Mouse (Mus musculus) c-Kit-positive CD71-negative TER-119-negative erythroid progenitor cells, embryonic 14.5 days (primary cell): ENCODE measurements around the gene Acrv1.
"Not testable (repeated sequence)": the region's sequence is repeated elsewhere in the genome, so short reads cannot be mapped to it uniquely, and the experiment has no call there.

ENCODE experiments used
- DNase-seq: peaks from one replicate; pipeline ENCODE4 v3.0.0-alpha.2; 2013; ENCODE audit warnings: low read depth

Gene Acrv1

DNA sequence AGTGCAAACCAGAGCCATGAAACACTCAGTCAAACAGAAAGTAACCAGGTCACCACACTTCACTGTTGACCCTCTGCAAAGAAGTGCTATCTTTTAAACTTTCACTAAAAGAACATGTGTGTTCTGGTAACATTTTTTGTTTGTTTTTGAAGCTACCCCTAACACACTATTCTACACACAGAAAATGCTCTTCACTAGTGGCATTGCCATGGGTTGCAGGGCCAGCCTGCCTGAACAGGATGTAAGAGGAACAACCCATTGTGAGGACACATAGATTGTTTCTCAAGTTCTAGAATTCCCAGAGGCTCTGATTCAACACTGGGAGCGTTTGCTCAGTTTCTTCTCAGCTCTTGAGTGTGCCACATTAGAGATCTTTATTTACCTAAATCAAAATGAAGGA, at the start of gene Acrv1:
Acrv1 (plus strand) TSS at position 301 of the 400 bp plus-strand sequence.
- no peak for DNase-seq

GRCm38 (mm10) chr9:36643276-36643675, 49.7 kb upstream of the Acrv1 start, which contains the start of gene A630095E13Rik:
A630095E13Rik (minus strand) TSS chr9:36643376.
- DNase-seq = not testable (repeated sequence)

GRCm38 (mm10) chr9:36681424-36681823, 11.6 kb upstream of the Acrv1 start:
- DNase-seq = no peak

DNA sequence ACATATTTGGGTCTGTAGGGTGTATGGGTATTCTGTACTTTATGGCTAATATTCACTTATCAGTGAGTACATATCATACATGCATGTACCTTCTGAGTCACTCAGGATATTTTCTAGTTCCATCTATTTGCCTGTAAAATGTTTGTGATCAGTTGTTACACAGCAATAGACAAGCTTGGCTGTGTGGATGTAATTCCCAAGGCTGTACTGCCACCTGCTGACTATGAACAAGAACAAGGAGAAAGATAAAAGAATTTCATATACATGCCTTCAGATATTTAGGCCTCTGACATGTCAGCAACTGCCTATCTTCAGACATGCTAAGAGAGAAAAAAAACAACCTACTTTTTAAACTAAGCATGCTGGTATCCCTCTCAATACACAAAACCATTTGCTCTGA, 5.7 kb upstream of the Acrv1 start:
- no peak for DNase-seq

- DNase-seq = no peak
Measured at GRCm38 (mm10) chr9:36694276-36694675, 1.3 kb downstream of the Acrv1 start.

DNA sequence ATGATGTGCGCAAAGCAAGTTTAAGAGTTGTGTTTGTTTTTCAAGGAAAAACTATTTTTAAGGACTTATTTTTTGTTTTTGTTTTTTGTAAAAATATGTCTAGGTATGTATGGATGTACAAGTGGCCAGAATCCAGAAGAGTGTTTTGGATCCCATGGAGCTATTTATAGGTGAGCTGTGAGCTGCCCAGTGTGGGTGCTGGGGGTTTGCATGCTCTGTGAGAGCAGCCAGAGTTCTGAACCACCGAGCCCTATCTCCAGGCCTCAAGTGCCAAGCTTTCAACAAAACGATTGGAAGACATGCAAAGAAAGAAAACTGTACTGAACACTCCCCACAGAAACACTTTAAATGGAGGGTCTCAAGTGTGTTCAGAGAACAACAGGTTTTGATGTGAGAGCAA, 12.9 kb downstream of the Acrv1 start:
- DNase-seq = no peak

DNA sequence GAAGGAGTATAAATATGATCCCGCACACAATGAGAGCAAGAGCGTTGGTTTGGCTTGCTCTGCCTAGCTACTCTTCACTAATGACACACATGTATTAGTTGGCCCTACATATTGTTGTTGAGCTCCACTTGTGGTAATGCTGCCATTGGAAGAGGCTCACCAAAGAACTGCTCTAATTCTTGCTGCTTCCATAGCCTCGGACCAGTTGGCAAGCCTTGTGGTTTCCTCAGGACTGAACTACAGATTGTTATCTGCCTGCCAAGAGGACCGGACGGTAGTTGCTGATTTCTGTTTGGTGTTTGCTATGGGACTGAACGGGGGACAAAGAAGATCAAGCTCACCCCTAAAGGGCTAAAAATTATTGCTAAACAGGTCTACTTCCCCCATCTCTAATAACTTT, 14.3 kb downstream of the Acrv1 start:
- DNase-seq = no peak

- no peak for DNase-seq
Measured at GRCm38 (mm10) chr9:36716624-36717023, 23.6 kb downstream of the Acrv1 start.

DNA sequence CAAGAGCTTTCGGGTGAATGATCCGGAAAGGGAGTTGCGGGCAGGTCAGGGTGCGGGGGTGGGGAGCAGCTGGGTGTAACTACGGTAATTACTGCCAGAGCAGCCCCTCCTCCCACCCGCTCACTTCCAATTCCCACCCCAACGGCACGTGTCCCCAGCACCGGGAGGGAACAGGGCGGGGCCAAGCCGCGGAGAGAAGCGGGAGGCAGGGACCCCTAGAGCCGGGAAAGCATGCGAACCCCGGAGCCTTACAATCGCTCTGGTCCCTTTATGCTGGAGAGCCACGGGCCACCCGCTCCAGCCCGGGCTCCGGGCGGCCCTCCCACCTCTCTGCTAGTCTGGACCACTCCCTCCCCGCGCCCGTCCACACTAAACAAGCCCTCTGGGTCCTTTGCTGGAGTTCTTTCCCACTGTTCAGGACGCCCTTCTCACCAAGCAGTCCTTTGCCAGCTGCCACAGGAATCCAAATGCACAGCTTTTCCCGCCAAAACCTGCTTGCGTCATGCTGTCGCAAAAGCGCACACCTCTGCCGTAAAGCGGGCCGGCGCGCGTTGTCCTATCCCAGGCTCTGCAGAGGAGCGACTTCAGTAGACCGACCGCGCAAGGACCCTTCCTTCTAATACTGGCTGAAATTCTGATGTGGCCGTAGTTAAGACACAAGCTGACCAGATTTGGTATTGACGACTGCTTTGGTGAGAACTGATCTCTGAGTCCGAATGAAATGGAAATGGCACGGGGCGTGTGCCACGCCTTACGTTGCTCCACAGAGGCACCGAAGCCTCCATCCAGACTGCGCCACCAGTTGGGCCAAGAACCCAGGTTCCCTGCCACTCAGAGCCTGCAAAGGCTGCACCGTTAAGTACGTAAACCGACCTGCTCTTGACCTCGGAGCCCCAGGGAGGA, 33.4 kb downstream of the Acrv1 start:
- DNase-seq = peak; percentile 78

DNA sequence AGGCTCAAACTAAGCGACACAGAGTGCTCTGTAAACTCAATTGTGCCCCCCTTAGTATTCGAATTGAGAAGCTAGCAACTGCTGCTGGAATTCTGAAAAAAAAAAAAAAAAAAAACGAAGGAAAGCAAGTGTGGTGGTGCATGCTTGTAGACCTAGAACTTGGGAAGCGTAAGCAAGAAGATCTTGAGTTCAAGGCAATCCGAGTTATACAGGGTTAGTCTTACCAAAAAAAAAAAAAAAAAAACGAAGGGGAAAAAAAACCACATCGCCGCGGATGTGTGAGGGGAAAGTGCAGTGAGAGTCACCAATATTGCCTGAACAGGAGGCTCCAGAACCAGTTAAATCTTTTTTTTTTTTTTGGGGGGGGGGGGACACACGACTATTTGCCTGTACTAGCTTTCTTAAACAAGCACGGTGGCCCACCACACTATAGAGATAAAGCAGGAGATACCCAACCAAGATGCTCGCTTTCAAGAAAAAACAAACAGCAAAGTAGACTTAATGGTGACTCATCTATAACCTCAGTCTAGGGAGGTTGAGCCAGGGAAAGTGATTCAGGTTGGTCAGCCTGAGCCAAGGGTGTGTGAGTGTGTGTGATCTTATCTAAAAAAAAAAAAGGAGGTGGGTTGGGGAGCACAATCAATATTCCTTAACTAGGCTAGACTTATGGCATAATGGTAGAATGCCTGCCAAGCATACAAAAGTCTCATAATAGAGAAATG, 34.2 kb downstream of the Acrv1 start, which contains the start of gene Chek1:
Chek1 (minus strand) TSS at position 32 of the 722 bp plus-strand sequence.
- peak; percentile 17 for DNase-seq
